Mouse (Mus musculus): ENCODE measurements around the gene Oprd1. TPM values are rescaled to one million over a fixed set of nuclear protein-coding genes. Genes with fewer than 3 reads are reported as not detected.

Gene Oprd1
- total RNA-seq, 4 experiments from 2014 or later = 0.07 TPM; not detected in 3

GRCm38 (mm10) chr4:132133920-132134319 lies 10.4 kb downstream of the Oprd1 start:
- DNase-seq (ENCODE audit: low spot score in 2 of 2) = no peak

GRCm38 (mm10) chr4:132133381-132133780 lies 10.9 kb downstream of the Oprd1 start:
- DNase-seq (ENCODE audit: low spot score in 2 of 2) = no peak

GRCm38 (mm10) chr4:132132297-132132696 lies 12.0 kb downstream of the Oprd1 start:
- no peak for DNase-seq (ENCODE audit: low spot score in 2 of 2)

GRCm38 (mm10) chr4:132131790-132132189 lies 12.5 kb downstream of the Oprd1 start:
- no peak for DNase-seq (ENCODE audit: low spot score in 2 of 2)

- DNase-seq (ENCODE audit: low spot score in 2 of 2) = no peak
These were observed 13.2 kb downstream of the Oprd1 start for GRCm38 (mm10) chr4:132131116-132131515.

GRCm38 (mm10) chr4:132130645-132131044 lies 13.6 kb downstream of the Oprd1 start:
- no peak for DNase-seq (ENCODE audit: low spot score in 2 of 2)

- DNase-seq (ENCODE audit: low spot score in 2 of 2) = no peak
These were observed 14.2 kb downstream of the Oprd1 start for GRCm38 (mm10) chr4:132130134-132130533.

- no peak for DNase-seq (ENCODE audit: low spot score in 2 of 2)
These were observed 15.2 kb downstream of the Oprd1 start for GRCm38 (mm10) chr4:132128997-132129636.

GRCm38 (mm10) chr4:132127091-132127490 lies 17.2 kb downstream of the Oprd1 start:
- DNase-seq (ENCODE audit: low spot score in 2 of 2) = no peak

GRCm38 (mm10) chr4:132123166-132123565 lies 21.1 kb downstream of the Oprd1 start:
- no peak for DNase-seq (ENCODE audit: low spot score in 2 of 2)

- DNase-seq (ENCODE audit: low spot score in 2 of 2) = no peak
These were observed 22.6 kb downstream of the Oprd1 start for GRCm38 (mm10) chr4:132121674-132122073.

- no peak for DNase-seq (ENCODE audit: low spot score in 2 of 2)
These were observed 24.7 kb downstream of the Oprd1 start for GRCm38 (mm10) chr4:132119566-132119965.

GRCm38 (mm10) chr4:132116315-132116714 lies 28.0 kb downstream of the Oprd1 start:
- DNase-seq (ENCODE audit: low spot score in 2 of 2) = no peak

GRCm38 (mm10) chr4:132113411-132114095 lies 30.7 kb downstream of the Oprd1 start:
- DNase-seq (ENCODE audit: low spot score in 2 of 2) = no peak

- DNase-seq (ENCODE audit: low spot score in 2 of 2) = no peak
These were observed 33.1 kb downstream of the Oprd1 start for GRCm38 (mm10) chr4:132111227-132111626.

- DNase-seq (ENCODE audit: low spot score in 2 of 2) = no peak
These were observed 36.1 kb downstream of the Oprd1 start for GRCm38 (mm10) chr4:132108221-132108620.

GRCm38 (mm10) chr4:132101152-132101551 lies 43.1 kb downstream of the Oprd1 start:
- DNase-seq (ENCODE audit: low spot score in 2 of 2) = no peak

- no peak for DNase-seq (ENCODE audit: low spot score in 2 of 2)
These were observed 44.7 kb downstream of the Oprd1 start for GRCm38 (mm10) chr4:132099548-132099947.

- no peak for DNase-seq (ENCODE audit: low spot score in 2 of 2)
These were observed 49.2 kb downstream of the Oprd1 start for GRCm38 (mm10) chr4:132095043-132095442.

GRCm38 (mm10) chr4:132093928-132094327 lies 50.4 kb downstream of the Oprd1 start:
- no peak for DNase-seq (ENCODE audit: low spot score in 2 of 2)

- DNase-seq (ENCODE audit: low spot score in 2 of 2) = no peak
These were observed 51.1 kb downstream of the Oprd1 start for GRCm38 (mm10) chr4:132093136-132093535.

GRCm38 (mm10) chr4:132088921-132089320 lies 55.4 kb downstream of the Oprd1 start:
- no peak for DNase-seq (ENCODE audit: low spot score in 2 of 2)

GRCm38 (mm10) chr4:132085114-132085513 lies 59.2 kb downstream of the Oprd1 start:
- no peak for DNase-seq (ENCODE audit: low spot score in 2 of 2)
